Mouse (Mus musculus): ENCODE results near the gene Haao. TPM values are rescaled to one million over a fixed set of nuclear protein-coding genes. Genes with fewer than 3 reads are reported as not detected.

Gene Haao
- polyA plus RNA-seq, 1 experiment from 2014 or later, result 0.10 TPM

DNA sequence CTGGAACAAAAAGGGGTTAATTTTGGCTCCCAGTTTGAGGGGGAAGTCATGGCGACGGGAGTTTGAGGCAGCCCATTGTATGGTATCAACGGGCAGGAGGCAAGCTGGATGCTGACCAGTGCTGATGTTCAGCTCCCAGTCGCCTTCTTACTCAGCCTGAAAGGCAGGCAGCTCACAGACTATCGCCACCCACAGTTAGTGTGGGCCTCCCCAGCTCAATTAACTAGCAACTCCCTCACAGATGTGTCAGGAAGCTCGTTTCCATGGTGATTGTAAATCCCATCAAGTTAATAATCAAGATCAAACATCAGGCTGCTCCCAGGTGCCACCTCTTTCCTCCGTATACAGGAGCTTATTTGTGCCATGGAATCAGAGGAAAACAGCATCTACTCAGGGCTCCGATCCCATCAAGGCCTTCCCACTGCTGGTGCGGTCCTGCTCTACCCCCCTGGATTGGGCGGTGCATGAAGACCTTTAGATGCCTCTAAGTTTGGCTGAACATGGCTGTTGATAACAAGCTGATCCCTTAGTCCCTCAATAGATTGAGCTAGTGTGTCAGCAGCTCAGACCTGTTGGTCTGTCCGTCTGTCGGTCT, 1.4 kb upstream of the Haao start:
- H3K9ac ChIP-seq, result no peak overlapping the region
- WGBS, result 47% methylated on average over 12 of the region's 12 CpGs
- no peaks in the 10 kb centered on the region for H3K27me3 ChIP-seq
- peaks cover 17% of the 10 kb centered on the region for H3K4me1 ChIP-seq (replicated peaks)
- no peak overlapping the region for H3K4me3 ChIP-seq
- H3K36me3 ChIP-seq, result no peaks in the 10 kb centered on the region
- H3K4me2 ChIP-seq, result no peak overlapping the region
- peak; percentile 74 for ATAC-seq (ENCODE audit: low FRiP score, low read depth)
- H3K9me3 ChIP-seq, result no peaks in the 10 kb centered on the region
- H3K27ac ChIP-seq (replicated peaks), result no peak overlapping the region

- Histone ChIP-seq H3K27ac (replicated peaks) (no peak overlapping the region), H3K9me3 (no peaks in the 10 kb centered on the region), H3K36me3 (no peaks in the 10 kb centered on the region), H3K27me3 (no peaks in the 10 kb centered on the region), H3K9ac (no peak overlapping the region), H3K4me3 (no peak overlapping the region), H3K4me2 (no peak overlapping the region), H3K4me1 (replicated peaks) (peaks cover 17% of the 10 kb centered on the region)
- 74% methylated on average over 4 of the region's 4 CpGs for WGBS
- ATAC-seq (ENCODE audit: low FRiP score, low read depth), result no peak
These were observed 719 bp upstream of the Haao start for GRCm38 (mm10) chr17:83848482-83848881.

DNA sequence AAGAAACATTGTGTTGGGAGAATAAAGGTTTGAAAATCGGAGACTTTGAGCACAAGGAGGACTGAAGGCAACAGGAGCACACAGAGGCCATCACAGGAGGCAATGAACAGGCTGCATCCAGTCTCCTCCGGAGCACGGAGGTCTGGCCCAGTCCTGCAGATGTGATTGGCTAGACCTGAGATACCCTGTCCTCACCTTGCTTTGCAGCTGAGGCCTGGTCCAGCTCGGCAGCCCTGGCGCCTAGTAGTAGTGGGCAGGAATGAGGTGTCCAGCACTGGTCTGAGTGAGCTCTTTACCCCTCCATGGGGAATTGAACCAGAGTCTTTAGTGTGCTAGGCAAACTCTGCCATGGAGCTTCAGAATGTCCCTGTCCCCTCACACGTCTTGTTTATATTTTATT, 663 bp downstream of the Haao start:
- no peak overlapping the region for H3K9ac ChIP-seq
- H3K36me3 ChIP-seq, result no peaks in the 10 kb centered on the region
- peaks cover 17% of the 10 kb centered on the region for H3K4me1 ChIP-seq (replicated peaks)
- no peak overlapping the region for H3K27ac ChIP-seq (replicated peaks)
- no peaks in the 10 kb centered on the region for H3K27me3 ChIP-seq
- H3K9me3 ChIP-seq, result no peaks in the 10 kb centered on the region
- 91% methylated on average over 6 of the region's 6 CpGs for WGBS
- no peak overlapping the region for H3K4me3 ChIP-seq
- H3K4me2 ChIP-seq, result no peak overlapping the region
- no peak for ATAC-seq (ENCODE audit: low FRiP score, low read depth)

- 84% methylated on average over 21 of the region's 21 CpGs for WGBS
- H3K27me3 ChIP-seq, result no peaks in the 10 kb centered on the region
These were observed 1.3 kb downstream of the Haao start for GRCm38 (mm10) chr17:83846301-83847021.

DNA sequence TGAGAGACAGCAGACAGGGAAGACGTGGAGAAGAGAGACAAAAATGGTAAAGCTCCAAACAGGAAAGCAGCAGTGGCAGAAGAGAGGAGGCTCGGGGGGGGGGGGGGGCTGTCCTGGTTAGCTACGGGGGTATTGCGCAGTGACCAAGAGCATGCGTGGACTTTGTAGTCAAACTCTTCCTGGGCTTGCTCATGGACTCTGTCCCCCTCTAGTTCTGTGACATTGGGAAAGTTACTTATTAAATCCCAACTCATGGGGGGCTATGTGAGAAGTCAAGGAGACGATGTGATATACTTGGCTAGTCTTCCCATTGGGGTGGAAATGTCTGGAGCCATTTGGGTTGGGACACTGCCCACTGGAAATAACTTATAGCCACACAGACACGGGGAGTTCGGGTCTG, 2.2 kb downstream of the Haao start:
- no peaks in the 10 kb centered on the region for H3K9me3 ChIP-seq
- peaks cover 17% of the 10 kb centered on the region for H3K4me1 ChIP-seq (replicated peaks)
- ATAC-seq (ENCODE audit: low FRiP score, low read depth), result no peak
- no peaks in the 10 kb centered on the region for H3K36me3 ChIP-seq
- H3K4me2 ChIP-seq, result no peak overlapping the region
- no peak overlapping the region for H3K27ac ChIP-seq (replicated peaks)
- no peak overlapping the region for H3K9ac ChIP-seq
- H3K27me3 ChIP-seq, result no peaks in the 10 kb centered on the region
- WGBS, result 90% methylated on average over 8 of the region's 8 CpGs
- no peak overlapping the region for H3K4me3 ChIP-seq

More at GRCm38 (mm10) chr17:83846301-83847021, 1.3 kb downstream of the Haao start:
- Histone ChIP-seq H3K9ac (no peak overlapping the region), H3K9me3 (no peaks in the 10 kb centered on the region), H3K4me3 (no peak overlapping the region), H3K4me1 (replicated peaks) (peaks cover 17% of the 10 kb centered on the region), H3K4me2 (no peak overlapping the region), H3K27ac (replicated peaks) (no peak overlapping the region), H3K36me3 (no peaks in the 10 kb centered on the region)
- no peak for ATAC-seq (ENCODE audit: low FRiP score, low read depth)

GRCm38 (mm10) chr17:83843780-83844179, 4.0 kb downstream of the Haao start:
- 56% methylated on average over 7 of the region's 7 CpGs for WGBS
- H3K27ac ChIP-seq (replicated peaks), result no peak overlapping the region
- H3K4me2 ChIP-seq, result no peak overlapping the region
- peaks cover 1% of the 10 kb centered on the region for H3K4me1 ChIP-seq (replicated peaks)
- H3K9me3 ChIP-seq, result no peaks in the 10 kb centered on the region
- no peak overlapping the region for H3K4me3 ChIP-seq
- H3K36me3 ChIP-seq, result no peaks in the 10 kb centered on the region
- no peak for ATAC-seq (ENCODE audit: low FRiP score, low read depth)
- no peaks in the 10 kb centered on the region for H3K27me3 ChIP-seq
- no peak overlapping the region for H3K9ac ChIP-seq

- no peak overlapping the region for H3K4me2 ChIP-seq
- H3K9me3 ChIP-seq, result no peaks in the 10 kb centered on the region
- no peak overlapping the region for H3K9ac ChIP-seq
- no peak overlapping the region for H3K27ac ChIP-seq (replicated peaks)
- WGBS, result 91% methylated on average over 5 of the region's 5 CpGs
- H3K4me3 ChIP-seq, result no peak overlapping the region
- ATAC-seq (ENCODE audit: low FRiP score, low read depth), result no peak
- H3K36me3 ChIP-seq, result no peaks in the 10 kb centered on the region
- H3K4me1 ChIP-seq (replicated peaks), result no peaks in the 10 kb centered on the region
- H3K27me3 ChIP-seq, result no peaks in the 10 kb centered on the region
These were observed 6.8 kb downstream of the Haao start for GRCm38 (mm10) chr17:83841011-83841410.

DNA sequence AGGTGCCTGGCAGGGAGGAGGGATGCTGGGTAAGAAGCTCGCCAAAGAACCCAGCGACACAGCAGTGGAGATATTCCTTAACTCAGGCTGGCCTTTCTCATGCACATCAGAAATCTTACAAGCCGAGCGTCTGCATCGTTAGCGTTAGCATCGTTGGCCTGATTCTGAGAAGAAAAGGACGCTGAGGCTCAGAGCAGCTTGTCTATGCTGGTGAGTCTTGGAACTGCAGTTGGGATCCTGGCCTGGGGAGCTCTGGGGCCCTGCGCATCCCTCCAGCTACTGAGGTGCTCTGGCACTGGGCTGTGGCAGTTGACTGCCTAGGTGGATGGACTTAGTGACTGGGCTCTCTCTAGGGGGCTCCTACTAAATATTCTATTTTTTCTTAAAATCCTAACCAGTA, 8.6 kb downstream of the Haao start:
- H3K4me2 ChIP-seq, result no peak overlapping the region
- WGBS, result 51% methylated on average over 9 of the region's 9 CpGs
- H3K4me3 ChIP-seq, result no peak overlapping the region
- H3K9me3 ChIP-seq, result no peaks in the 10 kb centered on the region
- no peaks in the 10 kb centered on the region for H3K27me3 ChIP-seq
- ATAC-seq (ENCODE audit: low FRiP score, low read depth), result no peak
- no peak overlapping the region for H3K27ac ChIP-seq (replicated peaks)
- H3K9ac ChIP-seq, result no peak overlapping the region
- no peaks in the 10 kb centered on the region for H3K36me3 ChIP-seq
- no peaks in the 10 kb centered on the region for H3K4me1 ChIP-seq (replicated peaks)

GRCm38 (mm10) chr17:83837659-83838190, 10.0 kb downstream of the Haao start:
- Histone ChIP-seq H3K27me3 (no peaks in the 10 kb centered on the region), H3K27ac (replicated peaks) (no peak overlapping the region), H3K36me3 (no peaks in the 10 kb centered on the region), H3K9me3 (no peaks in the 10 kb centered on the region), H3K9ac (no peak overlapping the region), H3K4me3 (no peak overlapping the region), H3K4me2 (no peak overlapping the region), H3K4me1 (replicated peaks) (no peaks in the 10 kb centered on the region)
- WGBS, result 75% methylated on average over 8 of the region's 8 CpGs
- ATAC-seq (ENCODE audit: low FRiP score, low read depth), result no peak

DNA sequence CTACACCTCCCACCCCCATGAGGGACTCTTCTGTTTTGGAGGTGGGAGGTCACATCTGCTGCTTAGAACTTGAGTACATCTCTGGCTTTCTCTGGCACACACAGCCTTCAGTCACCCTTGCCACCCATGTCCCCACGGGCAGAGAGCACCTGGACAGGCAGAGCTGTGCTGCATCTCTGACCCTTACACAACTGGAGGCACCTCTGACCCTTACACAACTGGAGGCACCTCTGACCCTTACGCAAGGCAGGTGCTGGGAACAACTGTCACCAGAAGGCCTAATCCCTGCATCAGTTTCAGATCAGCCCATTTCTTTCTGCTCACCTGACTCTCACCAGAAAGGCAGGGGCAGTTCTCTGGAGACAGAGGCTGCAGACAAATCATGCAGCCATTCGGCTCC, 11.7 kb downstream of the Haao start:
- H3K36me3 ChIP-seq, result no peaks in the 10 kb centered on the region
- no peak for ATAC-seq (ENCODE audit: low FRiP score, low read depth)
- WGBS, result 77% methylated on average over 3 of the region's 3 CpGs
- no peak overlapping the region for H3K4me2 ChIP-seq
- H3K4me1 ChIP-seq (replicated peaks), result no peaks in the 10 kb centered on the region
- H3K4me3 ChIP-seq, result no peak overlapping the region
- no peaks in the 10 kb centered on the region for H3K27me3 ChIP-seq
- no peaks in the 10 kb centered on the region for H3K9me3 ChIP-seq
- no peak overlapping the region for H3K9ac ChIP-seq
- no peak overlapping the region for H3K27ac ChIP-seq (replicated peaks)

- WGBS, result 45% methylated on average over 4 of the region's 4 CpGs
- Histone ChIP-seq H3K4me1 (replicated peaks) (no peaks in the 10 kb centered on the region), H3K36me3 (no peaks in the 10 kb centered on the region), H3K9me3 (no peaks in the 10 kb centered on the region), H3K27me3 (no peaks in the 10 kb centered on the region), H3K4me3 (no peak overlapping the region), H3K4me2 (no peak overlapping the region), H3K27ac (replicated peaks) (no peak overlapping the region), H3K9ac (no peak overlapping the region)
- no peak for ATAC-seq (ENCODE audit: low FRiP score, low read depth)
These were observed 13.6 kb downstream of the Haao start for GRCm38 (mm10) chr17:83834120-83834519.

GRCm38 (mm10) chr17:83830616-83831292, 17.0 kb downstream of the Haao start:
- Histone ChIP-seq H3K4me2 (no peak overlapping the region), H3K9ac (no peak overlapping the region), H3K36me3 (no peaks in the 10 kb centered on the region), H3K4me3 (no peak overlapping the region), H3K27me3 (no peaks in the 10 kb centered on the region), H3K4me1 (replicated peaks) (no peaks in the 10 kb centered on the region), H3K9me3 (no peaks in the 10 kb centered on the region), H3K27ac (replicated peaks) (no peak overlapping the region)
- 87% methylated on average over 4 of the region's 4 CpGs for WGBS
- ATAC-seq (ENCODE audit: low FRiP score, low read depth), result no peak

Data from hindbrain, embryonic 15.5 days (tissue).